Mouse (Mus musculus) layer of hippocampus, adult 2 months (tissue): ENCODE measurements around the gene Sgcd. TPM values are rescaled to one million over a fixed set of nuclear protein-coding genes. Genes with fewer than 3 reads are reported as not detected.

Experiments used
- DNase-seq, 2 experiments: peaks; one replicate each; pipeline ENCODE4 v3.0.0; 2022; ENCODE audit warnings: low spot score in 2 of 2
- H3K27ac ChIP-seq: fragments of 200-600 bp; 2 replicates; pipeline ENCODE4 v1.8.1; 2022
- H3K4me3 ChIP-seq: fragments of 200-600 bp; 2 replicates; pipeline ENCODE4 v1.8.1; 2022; ENCODE audit warnings: mild to moderate bottlenecking
- CTCF ChIP-seq: fragments of 200-600 bp; conservative IDR thresholded peaks from 2 replicates; pipeline ENCODE4 v1.8.1; 2022; ENCODE audit warnings: antibody characterized with exemption, mild to moderate bottlenecking, moderate library complexity
- total RNA-seq, 2 experiments: library from RNA; stranded (reverse); gene quantifications; 2 replicates each; pipeline ENCODE4 v1.2.3; 2021

Gene Sgcd
- total RNA-seq, 2 experiments from 2014 or later: 11.5 to 13.6 TPM

GRCm38 (mm10) chr11:46868594-46868993 lies 1120.2 kb downstream of the Sgcd start:
- Histone ChIP-seq H3K4me3 (no peak overlapping the region), H3K27ac (no peak overlapping the region)
- no peak for TF ChIP-seq CTCF
- no peak for DNase-seq

GRCm38 (mm10) chr11:46864809-46865208 lies 1124.0 kb downstream of the Sgcd start:
- peak; percentile 72 for TF ChIP-seq CTCF

GRCm38 (mm10) chr11:46848221-46848971 lies 1140.4 kb downstream of the Sgcd start:
- DNase-seq: peak in 1 of 2 experiments; percentile 44

More at GRCm38 (mm10) chr11:46864809-46865208, 1124.0 kb downstream of the Sgcd start:
- H3K4me3 ChIP-seq: no peak overlapping the region
- H3K27ac ChIP-seq: no peak overlapping the region
- peak in 1 of 2 experiments; percentile 18 for DNase-seq

GRCm38 (mm10) chr11:46847827-46848220 lies 1140.9 kb downstream of the Sgcd start:
- DNase-seq: no peak
- Histone ChIP-seq H3K27ac (no peak overlapping the region), H3K4me3 (no peak overlapping the region)
- no peak for TF ChIP-seq CTCF

More at GRCm38 (mm10) chr11:46848221-46848971, 1140.4 kb downstream of the Sgcd start:
- no peak overlapping the region for H3K4me3 ChIP-seq
- TF ChIP-seq CTCF: peak; percentile 75
- H3K27ac ChIP-seq: no peak overlapping the region

GRCm38 (mm10) chr11:46846661-46847060 lies 1142.1 kb downstream of the Sgcd start:
- DNase-seq: no peak
- H3K27ac ChIP-seq: no peak overlapping the region
- H3K4me3 ChIP-seq: no peak overlapping the region
- TF ChIP-seq CTCF: no peak
